In genomic region chr7:87787560-87787959, GRCm38 (mm10) we compare ENCODE assay signal across 15 mouse cellular contexts.
DNase-seq lines count a peak whose midpoint lies in the region.
"Had no signal": no experiment of that assay in that cellular context is flagged by ENCODE, and none has a peak within 500 bp of the region (broad histone marks: within the 10 kb centered on the region; RNA-seq: fewer than 3 reads in every experiment).

No protein-coding gene starts in this region.

- DNase-seq in frontal cortex, adult 2 months (ENCODE audit: extremely low spot score in 1 of 2, low spot score in 1 of 2) = peak; percentile 62 to 73
- DNase-seq in frontal cortex, postnatal 25 days (ENCODE audit: low spot score in 2 of 2) = no peak
- DNase-seq in brain, adult 2 months (ENCODE audit: low read depth, low spot score) = peak; percentile 87
- DNase-seq in brain, embryonic 18.5 days (ENCODE audit: low read depth, low spot score) = peak; percentile 60
- peak; percentile 76 for DNase-seq in layer of hippocampus, adult 9-11 months
- DNase-seq in thymus, postnatal 25 days = no peak
- DNase-seq in kidney, adult 9 months = no peak
- DNase-seq in cerebellum, adult 9-10 months = no peak
- DNase-seq: cerebellum, adult 9-11 months; gastrocnemius, postnatal 25 days; heart, adult 2 months; heart, postnatal 36 days; lung, embryonic 14.5 days; spleen, adult 18-20 months; thymus, postnatal 4 days had no signal

Comparison
In these comparisons a context has a peak if more than half of its experiments do, and no peak if none do; other contexts are left out.
1. DNase-seq: peak in frontal cortex, adult 2 months (2 of 2), brain, adult 2 months (single experiment), brain, embryonic 18.5 days (single experiment) and layer of hippocampus, adult 9-11 months (single experiment); none in frontal cortex, postnatal 25 days (0 of 2), thymus, postnatal 25 days (single experiment), kidney, adult 9 months (single experiment) and cerebellum, adult 9-10 months (single experiment).